Mouse (Mus musculus) kidney, postnatal 4 days (tissue): ENCODE results near the gene Tcl1.
"Not testable (repeated sequence)": the region's sequence is repeated elsewhere in the genome, so short reads cannot be mapped to it uniquely, and the experiment has no call there.

Experiments
- DNase-seq, 2 experiments: peaks; one replicate each; pipeline ENCODE4 v3.0.0; 2021; ENCODE audit warnings: mixed read lengths in 2 of 2

Gene Tcl1

DNA sequence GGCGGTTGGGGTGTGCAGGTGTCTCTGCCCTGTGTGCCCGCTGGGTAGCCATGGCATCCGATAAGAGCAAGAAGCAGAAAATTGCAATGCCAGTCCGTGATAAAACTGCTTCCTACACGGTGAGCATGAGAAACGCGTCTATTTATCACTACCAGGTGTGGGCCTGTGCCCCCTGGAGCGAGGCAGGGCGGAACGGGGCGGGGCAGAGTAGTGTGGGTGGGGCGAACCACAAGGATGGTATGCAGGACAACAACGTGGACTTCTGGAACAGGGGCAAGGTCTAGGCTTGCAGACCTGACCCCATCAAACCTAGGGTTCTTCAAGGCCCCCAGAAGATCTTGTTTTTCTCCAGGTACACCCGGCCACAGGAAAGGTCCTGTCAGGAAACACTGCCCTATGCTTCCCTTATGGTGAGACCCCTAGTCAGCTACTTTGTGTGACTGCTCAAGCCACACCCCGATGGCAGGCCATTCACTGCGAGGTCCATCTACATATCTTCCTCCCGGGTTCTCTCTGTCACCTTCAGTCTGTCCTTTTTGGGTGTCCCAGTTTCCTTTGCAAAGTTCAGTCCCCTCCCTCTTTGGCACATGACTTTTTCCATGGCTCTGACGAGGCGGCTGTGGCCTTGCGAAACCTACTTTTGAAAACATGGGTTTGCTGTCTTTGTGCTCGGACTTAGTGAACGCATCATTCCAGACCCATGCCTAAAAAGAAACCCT is at the start of gene Tcl1:
Gene Tcl1 (minus strand): TSS at position 193 of the 719 bp plus-strand sequence.
- DNase-seq = no peak

DNA sequence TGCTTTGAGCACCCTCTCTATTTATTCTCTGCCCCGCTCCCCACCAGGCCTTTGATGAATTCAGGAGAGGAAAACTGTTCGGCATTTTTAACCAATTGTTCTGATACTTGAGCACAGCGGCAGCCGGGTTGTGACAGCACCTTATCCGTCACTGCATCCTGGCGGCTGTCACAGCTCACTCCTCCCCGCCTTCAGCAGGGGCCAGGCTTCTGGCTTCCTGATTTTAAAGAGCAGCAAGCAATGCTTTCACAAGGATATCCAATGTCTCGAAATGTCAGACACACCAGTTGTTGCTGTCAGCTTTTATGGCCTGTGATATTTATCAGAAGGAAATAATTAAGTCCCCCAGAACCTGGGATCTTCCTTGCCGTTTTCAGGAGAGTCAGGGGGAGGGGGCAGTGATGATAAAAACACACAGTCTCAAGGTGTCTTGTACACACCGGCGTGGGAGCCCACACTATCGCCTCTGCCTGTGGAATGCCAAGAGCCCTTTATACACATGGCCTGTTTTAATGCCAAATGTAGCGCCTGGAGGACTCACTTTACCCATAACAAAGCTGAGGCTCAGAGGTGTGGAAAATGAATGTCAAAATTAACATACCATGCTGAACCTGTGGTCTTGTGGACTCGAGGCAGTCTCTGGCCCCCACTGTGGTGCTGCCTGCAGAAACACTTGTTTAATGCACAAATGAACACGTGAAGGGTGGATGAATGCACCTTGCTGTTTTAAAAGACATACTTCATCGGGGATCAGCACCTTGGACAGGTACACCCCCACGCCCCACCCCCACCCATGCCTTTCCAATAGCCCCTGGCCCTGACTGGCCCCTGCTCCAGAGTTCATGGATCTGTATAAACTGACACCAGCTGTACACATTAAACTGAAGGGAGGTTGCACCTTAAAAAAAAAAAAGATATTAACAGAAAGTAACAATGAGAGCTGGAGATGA is 48.7 kb upstream of the Tcl1 start:
- DNase-seq = no peak

DNA sequence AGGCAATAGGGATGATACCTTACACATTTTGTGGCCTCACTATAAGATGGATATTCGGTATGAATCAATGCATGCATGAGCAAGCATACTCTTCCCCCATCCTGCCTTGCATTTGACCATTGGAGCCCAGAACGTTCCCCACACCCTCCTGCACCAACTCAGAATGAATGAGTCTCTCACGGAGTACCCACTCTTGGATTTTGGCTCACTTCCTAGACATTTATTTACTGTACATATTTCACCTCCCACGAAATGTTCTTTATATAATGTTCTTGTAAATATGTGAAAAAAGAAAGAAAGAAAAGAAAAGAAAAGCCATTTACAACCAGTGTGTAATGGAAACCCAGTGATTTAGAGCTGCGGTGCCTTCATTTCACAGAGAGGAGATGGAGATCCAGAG is 44.5 kb upstream of the Tcl1 start:
- no peak for DNase-seq

DNA sequence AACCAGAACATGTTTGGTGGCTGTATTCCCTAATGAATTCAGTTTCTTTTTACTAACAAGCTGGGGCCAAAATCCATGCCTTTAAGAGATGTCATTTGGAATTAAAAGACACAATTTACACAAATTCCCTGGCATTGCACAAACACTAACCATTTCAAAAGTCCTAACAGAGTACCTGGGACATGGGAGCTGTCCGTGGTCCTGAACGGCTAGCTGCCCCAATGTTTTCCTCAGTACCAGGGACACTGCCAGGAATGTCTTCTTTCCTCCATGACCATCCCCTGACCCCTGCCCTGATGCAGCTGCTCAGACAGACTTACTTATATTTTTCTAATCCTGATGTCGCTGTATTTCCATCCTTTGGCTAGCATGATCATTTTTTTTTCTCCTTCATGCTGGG is 43.5 kb upstream of the Tcl1 start:
- DNase-seq = peak; percentile 82 to 84

DNA sequence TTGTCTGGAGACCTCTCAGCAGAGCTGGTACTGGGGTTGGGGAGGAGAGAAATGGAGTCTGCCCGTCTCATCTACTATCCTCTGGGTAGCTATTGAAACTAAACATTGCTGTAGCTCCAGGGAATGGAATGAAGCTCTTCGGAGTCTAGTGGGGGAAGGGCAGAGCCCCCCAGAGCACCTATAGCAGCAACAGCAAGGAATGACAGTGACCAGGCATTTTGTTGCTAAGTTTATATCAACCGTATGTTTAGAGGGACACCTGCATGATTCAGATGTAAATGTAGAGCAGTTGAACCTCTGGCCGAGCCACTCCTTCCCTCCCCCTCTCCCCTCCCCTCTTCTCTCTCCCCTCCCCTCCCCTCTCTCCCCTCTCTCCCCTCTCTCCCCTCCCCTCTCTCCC is 36.6 kb upstream of the Tcl1 start:
- no peak for DNase-seq

DNA sequence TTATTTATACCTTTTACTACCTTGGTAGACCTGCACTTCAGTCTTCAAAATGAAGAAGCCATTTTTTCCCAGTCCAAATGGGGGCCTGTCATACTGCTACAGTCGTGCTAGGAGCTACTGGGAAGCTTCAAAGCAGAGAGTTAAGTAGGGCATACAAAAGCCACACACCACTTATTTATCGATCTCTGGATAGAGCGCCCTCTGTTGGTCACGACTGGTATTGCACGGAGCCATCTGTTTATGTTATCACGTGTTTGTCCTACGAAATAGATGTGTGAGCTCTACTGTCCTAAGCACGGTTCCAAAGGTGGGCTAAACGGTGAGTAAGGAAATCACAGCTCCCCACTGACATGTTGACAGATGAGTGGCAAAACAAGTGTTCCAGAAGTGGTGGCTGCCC is 36.2 kb upstream of the Tcl1 start:
- peak in 1 of 2 experiments; percentile 13 for DNase-seq

DNA sequence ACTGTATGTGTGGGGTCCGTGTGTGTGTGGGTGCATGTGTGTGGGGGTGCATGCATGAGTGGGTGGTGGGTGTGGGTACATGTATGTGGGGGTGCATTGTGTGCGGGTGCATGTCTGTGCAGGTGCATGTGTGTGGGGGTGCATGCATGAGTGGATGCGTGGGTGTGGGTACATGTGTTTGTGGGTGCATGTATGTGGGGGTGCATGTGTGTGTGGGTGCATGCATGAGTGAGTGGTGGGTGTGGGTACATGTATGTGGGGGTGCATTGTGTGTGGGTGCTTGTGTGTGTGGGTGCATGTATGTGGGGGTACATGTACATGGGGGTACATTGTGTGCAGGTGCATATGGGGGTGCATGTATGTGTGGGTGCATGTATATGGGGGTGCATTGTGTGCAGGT is 31.2 kb upstream of the Tcl1 start:
- DNase-seq = no peak

DNA sequence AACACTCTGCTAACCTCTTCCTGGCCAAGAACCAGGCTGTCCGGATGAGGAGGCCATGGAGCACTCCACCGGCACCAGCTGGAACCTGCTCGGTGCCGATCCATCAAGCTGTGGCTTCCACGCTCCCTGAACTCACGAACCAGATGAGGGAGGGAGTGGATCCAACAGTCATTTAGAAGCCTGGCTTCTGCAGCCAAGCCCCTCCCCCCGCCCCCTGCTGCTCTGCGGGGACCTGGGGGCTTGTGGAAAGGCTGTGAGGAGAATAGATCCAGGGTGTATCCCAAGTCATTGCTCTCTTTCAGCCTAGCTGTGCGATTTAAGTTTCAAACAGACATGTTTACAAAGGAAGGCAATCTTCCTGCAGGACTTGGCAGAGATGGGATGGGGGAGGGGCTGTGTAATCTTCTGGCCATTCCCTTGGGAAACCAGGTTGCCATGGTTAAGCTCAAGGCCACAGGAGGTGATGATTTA is 26.2 kb upstream of the Tcl1 start:
- DNase-seq = peak; percentile 46 to 63

DNA sequence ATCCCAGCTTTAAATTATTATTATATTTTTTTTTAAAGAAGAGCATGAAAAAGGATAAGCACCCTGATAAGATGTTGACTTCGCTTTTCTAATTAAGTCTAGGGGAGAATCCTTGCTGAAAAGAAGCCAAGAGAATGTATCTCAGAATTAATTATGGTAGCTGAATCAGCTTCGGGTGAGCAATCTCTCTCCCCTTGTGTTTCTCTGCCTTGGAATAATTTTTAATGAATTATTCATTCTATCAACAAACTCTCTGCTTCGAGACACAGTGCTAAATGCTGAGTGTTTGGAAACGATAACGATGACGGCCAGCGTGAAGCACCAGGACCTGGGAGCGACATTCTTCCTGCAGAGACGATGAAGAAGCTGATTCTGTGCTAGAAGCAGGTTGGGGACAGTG is 16.5 kb upstream of the Tcl1 start:
- DNase-seq = no peak

DNA sequence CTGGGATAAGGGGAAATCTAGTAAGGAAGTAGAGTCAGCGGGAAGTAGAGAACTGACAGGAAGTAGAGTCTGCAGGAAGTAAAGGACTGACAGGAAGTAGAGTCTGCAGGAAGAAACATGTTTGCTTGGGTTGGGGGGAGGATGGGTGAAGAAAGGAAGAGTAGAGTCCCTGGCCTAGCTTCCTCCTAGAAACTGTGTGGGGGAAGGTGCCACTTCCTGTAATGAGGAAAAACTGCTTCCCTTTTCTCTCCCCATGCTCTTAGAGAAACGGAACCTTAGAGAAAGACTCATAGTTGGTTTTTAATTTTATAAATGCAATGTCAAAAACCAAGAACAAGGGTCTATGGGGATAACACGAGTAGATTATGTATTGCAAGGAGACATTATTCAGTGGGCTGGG is 12.5 kb upstream of the Tcl1 start:
- no peak for DNase-seq

DNA sequence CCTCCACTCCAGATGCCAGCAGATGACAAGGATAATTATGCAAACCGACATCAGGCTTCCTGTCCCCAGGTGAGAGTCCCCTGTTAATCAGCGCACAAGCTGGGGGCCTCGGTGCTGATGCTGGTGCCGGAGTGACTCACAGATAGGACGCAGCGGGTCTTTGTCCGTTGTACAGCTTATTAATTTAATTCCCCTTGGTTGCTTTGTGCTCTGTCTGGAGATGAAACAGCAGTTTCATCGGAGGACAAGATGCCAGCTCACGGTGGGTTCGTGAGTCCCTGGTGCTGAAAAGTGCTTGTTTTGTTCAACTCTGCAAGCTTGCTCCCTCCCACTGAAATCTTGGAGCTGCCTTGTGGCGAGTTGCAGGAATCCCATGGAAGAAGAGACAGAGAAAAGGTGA is 11.8 kb upstream of the Tcl1 start:
- DNase-seq = no peak

DNA sequence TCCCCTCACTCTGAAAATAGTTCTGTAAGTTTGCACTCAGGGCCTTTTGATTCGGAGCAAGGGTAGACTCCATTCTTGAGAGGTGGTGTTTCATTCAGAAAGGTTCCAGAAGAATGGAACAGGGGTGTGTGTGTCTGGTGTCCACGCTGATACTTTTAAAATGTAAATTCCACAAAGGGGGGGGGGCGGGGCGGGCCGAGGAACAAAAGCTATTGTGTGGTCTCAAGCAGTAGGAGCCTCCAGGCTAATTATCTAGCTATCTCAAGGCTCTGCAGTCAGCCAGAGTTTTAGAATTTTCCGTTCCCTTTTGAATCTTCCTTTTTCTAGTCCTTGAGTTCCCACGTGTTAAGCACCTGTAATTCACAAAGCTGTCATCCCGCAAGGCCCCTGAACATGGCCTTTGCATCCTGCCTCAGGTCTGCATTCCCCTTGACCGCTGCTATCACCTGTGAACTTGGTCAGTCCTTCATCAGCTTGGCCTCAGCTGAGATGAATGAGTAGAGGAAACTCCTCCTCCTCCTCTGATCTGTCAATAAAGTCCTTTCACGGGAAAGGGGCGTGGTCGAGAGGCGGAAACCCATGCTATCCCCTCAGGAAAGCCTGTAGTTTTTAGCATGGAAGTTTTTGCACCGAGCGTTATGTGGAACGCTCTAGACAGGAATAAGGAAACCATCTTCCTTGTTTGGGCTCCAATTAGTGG is 2.2 kb upstream of the Tcl1 start:
- DNase-seq = no peak

DNA sequence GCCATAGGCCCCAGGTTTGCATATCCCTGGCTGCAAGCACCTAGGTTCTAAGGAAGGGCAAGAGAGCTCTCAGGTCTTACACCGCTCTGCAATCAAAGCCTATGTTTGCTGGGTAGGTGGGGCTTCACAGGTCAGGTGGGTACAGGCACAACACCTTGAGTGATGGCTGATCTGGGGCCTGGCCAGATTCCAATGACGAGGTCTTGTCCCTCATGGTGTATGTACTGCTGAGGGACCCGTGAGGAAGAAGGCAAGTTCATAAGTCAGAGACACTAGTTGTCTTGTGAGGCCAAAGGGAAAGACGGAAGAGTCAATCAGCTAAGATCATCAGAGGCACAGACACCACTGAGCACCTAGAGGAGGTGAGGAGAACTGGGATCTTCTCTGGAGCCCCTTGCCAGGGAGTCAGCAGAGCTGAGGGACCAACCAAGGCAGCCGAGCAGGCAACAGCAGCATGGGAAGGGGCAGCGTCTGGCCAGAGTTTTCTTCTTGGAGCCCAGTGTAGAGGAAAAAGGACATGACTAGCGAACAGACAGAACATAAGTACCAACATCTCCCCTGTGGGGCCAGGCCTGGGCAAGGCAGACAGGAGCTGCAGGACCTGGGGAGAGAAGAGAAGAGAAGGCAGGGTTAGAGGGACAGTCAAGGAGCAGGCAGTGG is 5.4 kb downstream of the Tcl1 start:
- DNase-seq = no peak

DNA sequence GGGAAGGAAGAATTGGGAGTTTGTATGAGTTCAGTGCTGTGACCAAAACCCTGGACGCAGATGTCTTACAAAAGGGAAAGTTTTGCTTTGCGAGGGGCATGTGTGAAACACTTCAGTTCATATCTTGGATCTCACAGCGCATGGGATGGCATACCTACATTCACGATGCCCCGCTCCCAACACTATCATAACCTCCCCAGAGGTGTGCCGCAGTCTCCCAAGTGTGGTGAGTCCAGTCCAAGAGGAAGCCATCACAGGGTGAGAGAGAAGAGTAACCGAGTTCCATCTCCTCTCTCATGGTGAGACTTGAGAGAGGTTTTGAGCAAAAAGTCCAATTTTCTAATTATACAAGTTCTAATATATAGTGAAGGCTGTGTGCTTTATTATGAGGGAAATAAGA is 13.4 kb downstream of the Tcl1 start:
- no peak for DNase-seq

DNA sequence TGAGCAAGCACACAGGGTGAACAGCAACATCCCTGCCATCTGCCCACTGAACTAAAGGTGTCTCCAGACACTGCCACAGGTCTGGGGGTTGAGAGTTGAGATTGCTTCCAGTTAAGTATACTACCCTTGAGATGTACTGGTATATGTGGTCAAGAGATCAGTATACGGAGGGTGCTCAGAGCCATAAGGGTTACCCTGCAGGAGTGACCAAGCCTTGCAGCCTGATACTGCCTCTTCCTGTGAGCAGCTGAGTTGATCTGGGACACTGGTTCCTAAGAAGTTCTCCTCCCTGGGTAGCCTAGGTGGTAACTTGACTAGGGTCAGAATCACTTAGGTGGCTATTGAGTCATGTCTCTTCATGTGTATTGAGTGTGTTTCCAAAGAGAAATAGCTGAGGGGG is 14.2 kb downstream of the Tcl1 start:
- no peak for DNase-seq

DNA sequence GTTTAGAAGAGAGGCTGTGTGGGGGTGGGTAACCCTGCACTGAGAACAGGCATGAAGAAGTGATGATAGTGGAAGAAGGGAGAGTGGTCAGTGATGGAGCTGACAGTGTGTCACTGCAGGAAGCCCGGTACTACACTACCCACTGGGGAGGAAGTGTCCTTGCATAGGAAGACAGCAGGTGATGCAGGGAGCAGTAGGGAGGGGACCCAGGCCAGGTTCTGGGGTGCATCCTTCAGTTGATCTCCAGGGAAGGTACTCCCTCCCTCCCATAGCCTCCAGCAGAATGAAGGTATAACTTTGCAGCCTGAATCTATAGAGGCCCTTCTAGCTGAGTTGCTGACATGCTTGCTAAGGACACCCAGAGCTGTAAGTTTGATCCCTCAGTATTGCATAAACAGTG is 15.5 kb downstream of the Tcl1 start:
- DNase-seq = no peak

DNA sequence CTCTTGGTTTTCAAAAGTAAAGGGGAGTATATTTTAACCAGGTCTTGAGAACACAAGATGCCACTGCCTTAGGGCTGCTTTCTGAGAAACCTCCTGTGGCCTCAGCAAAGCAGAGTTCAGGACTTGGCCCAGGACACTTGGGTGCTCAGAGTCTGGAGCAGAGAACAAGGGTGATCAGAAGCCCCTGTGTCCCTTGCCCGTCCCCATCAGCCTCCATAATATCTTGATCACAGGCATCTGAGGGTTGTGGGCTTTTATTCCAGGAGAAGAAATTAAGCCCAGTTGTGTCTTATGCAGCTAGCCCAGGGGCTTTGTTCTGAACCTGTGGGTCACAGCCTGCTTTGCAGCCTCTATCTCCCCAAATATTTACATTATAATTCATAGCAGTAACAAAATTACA is 20.9 kb downstream of the Tcl1 start, which contains the start of gene Tcl1b4:
Gene Tcl1b4 (plus strand): TSS at position 301 of the 400 bp plus-strand sequence.
- not testable (repeated sequence) for DNase-seq

DNA sequence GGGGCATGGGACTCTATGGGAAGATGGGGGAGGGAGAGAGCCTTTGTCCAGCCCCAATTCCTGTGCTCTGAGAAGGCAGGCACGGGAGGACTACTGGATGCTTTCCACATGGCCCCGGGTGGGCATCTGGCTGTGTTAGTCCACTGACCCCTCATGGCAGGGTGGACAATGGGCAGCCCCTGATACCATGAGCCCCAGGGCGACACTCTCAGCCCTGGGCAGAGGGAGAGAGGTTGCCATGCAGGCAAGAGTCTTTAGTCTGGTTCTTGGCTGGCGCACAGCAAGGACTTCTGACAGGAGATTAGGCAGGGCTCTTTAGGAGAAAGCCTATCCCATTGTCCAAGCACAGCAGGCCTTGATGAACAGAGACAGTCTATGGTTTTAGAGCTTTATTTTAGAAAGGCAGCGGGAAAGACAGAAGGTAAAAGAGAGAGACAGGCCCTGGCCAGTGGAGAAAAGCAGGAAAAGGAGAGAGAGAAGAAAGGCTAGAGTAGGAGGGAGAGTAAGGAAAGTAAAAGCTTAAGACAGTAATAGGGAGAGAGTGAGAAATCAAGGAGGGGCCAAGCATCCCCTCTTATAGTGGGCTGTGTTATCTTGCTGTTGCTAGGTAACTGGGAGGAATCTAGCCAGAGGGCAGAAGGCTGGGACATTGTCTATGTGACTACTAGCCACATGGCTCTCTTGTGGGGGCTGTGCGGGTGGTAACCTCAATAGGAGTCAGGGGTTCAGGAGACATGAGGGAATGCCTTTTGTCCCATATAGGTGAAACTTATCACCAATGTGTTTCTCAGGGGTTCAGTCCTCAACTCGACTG is 22.7 kb downstream of the Tcl1 start:
- DNase-seq = not testable (repeated sequence)

DNA sequence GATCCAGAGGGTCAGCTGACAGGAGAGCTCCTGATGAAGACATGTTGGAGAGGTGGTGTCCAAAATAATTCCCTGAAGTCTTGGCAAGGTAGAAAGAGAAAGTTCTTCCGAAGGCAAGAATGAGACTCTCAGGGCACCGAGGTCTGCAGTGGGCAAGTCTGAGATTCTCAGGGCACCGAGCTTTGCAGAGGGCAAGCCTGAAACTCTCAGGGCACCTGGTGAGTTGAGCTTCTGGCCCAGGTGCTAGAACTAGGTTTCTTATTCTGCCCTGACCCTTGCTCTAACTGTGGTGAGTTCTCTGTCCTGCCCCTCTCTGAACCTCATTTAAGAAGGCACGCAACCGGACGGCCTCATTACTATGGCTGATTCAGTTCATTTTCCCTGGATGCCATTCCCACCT is 31.9 kb downstream of the Tcl1 start, which contains the start of gene Tcl1b3:
Gene Tcl1b3 (plus strand): TSS at position 301 of the 400 bp plus-strand sequence.
- DNase-seq = not testable (repeated sequence)

DNA sequence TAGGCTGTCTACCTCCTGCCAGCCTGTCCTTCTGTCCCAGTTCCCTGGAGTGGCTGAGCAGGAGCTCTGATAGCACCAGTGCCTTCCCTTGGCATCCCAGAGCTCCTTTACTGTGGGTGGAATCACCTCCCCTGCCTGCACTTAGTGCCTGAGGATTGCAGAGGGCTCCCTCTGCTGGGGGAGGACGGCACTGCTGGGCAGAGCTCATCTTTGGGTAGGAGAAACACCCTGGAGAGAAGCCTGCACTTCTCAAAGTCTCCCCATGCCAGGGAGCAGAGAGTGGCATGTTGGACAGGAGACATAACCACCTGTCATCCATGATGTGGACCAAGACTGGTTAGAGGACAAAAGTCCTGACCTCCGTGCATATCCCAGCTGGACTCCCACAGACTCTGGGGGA is 33.6 kb downstream of the Tcl1 start:
- peak; percentile 15 to 30 for DNase-seq

DNA sequence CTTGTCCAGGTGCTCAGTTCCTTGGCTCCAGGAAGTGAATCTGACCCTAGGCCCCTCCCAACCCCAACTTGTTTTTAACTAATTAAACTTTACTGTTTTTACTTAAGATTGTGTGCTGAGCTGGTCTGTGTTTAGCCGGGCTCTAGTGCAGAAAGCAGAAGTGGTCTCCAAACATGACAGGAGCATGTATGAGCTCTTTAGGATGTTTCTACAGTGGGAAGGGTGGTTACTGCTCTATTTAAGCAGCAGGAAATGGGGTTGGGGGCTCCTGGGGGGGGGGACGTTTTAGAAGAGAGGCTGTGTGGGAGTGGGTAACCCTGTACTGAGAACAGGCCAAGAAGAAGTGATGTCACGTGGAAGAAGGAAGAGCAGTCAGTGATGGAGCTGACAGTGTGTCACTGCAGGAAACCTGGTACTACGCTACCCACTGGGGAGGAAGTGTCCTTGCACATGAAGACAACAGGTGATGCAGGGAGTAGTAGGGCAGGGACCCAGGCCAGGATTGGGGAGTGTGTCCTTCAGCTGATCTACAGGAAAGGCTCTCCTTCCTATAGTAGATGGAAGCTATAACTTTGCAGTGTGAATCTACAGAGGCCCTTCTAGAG is 41.5 kb downstream of the Tcl1 start:
- DNase-seq = not testable (repeated sequence)
